Mouse (Mus musculus): ENCODE results near the gene Zc3h10. TPM values are rescaled to one million over a fixed set of nuclear protein-coding genes. Genes with fewer than 3 reads are reported as not detected.

The Zc3h10 gene
- 3.3 and 4.0 TPM in 2 replicates for polyA plus RNA-seq (2012; rRNA removed)
- 4.3 and 5.3 TPM in 2 replicates for polyA plus RNA-seq (2014; fragmentation: Nextera tagmentation; extraction: Ambion mirVana)

DNA sequence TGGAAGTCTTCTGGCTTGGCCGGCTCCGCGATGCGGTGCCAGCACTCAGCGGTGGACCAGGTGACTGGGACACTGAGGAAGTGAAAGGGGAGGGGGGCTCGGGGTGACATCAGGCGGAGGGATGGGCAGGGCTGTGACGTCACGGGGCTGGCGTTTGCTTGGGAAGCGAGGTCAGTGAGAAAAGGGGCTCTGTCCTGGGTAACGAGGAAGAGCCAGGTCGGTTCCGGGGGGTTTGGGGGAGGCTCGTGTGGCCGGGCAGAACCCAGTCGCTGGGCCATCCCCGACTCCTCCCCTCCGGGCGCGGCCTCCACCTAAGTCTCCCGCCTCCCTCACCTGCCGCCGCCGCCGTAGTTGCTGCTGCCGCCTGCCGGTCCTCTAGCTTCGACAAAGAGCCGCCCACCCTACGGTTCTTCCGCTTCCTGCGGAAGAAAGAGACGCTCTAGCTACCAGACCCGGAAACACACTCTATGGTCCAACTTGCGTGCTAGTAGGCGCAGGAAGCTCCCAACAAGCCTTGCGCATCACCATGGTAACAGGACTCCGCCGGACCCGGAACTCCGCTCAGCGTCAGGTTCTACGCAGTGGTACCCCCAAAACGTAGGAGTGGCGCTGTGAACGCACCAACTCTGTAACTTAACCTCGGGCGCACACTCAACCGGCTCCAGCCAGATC lies at the start of gene Zc3h10:
Zc3h10 (minus strand) TSS at position 414 of the 672 bp plus-strand sequence.
- Histone ChIP-seq H3K36me3 (replicated peaks; ENCODE audit: control insufficient read depth, insufficient read depth, low read depth) (peaks cover 22% of the 10 kb centered on the region), H3K4me1 (replicated peaks; ENCODE audit: control insufficient read depth in 2 of 2, insufficient read depth in 2 of 2, low read length in 1 of 2) (peaks cover 0 to 11% of the 10 kb centered on the region in 2 experiments; a peak in 3 of 4 replicates), H3K9me3 (ENCODE audit: control insufficient read depth, low read length) (no peaks in the 10 kb centered on the region), H3K9ac (replicated peaks) (peak within 1 kb of the TSS; percentile 95), H3K4me2 (ENCODE audit: low read depth) (peak within 1 kb of the TSS; percentile 96), H3K27ac (peak within 1 kb of the TSS; percentile 92), H3K27me3 (ENCODE audit: control insufficient read depth, insufficient read depth, low read length) (no peaks in the 10 kb centered on the region), H3K4me3 (ENCODE audit: insufficient read depth in 1 of 2, low read depth in 2 of 2, low read length in 2 of 2) (peak within 1 kb of the TSS; percentile 74 to 86)
- DNase-seq (ENCODE audit: low read depth in 3 of 3, low spot score in 3 of 3) (peak; percentile 98 to 99 (median 98)), ATAC-seq (ENCODE audit: insufficient read depth) (peak; percentile 85)
- 0 out of 2 replicates have a peak, but pooled peaks have one; percentile 28 for TF ChIP-seq EP300 (IDR thresholded peaks at IDR 0.05; ENCODE audit: low read depth)
- peak; percentile 81 for TF ChIP-seq CTCF (IDR thresholded peaks at IDR 0.05; ENCODE audit: low read depth)
- WGBS (ENCODE audit: insufficient replicate concordance) = under 1% methylated on average over 50 of the region's 50 CpGs

DNA sequence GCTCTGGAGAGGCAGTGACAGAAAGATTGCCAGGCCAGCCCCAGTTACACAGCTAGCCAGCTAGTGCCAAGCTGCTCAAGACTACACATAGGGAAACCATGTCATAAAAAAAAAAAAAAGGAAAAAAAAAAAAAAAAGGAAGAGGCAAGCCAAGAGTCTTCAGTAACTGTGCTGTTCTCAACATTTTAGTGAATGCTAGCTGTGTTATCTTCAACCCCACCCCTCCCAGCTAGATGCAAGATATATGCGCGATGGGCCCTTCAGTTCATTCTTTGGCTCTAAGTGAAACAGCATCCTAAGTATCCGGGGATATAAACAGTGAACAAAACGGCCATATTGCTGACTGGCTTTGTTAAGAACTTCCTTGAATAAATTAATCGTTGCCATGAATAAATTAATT lies 45.2 kb upstream of the Zc3h10 start:
- no peak for DNase-seq (ENCODE audit: low read depth in 3 of 3, low spot score in 3 of 3)
- Histone ChIP-seq H3K9me3 (ENCODE audit: control insufficient read depth, low read length) (no peaks in the 10 kb centered on the region), H3K4me1 (replicated peaks; ENCODE audit: control insufficient read depth in 2 of 2, insufficient read depth in 2 of 2, low read length in 1 of 2) (no peaks in the 10 kb centered on the region; a peak in 2 of 4 replicates), H3K4me3 (ENCODE audit: insufficient read depth in 1 of 2, low read depth in 2 of 2, low read length in 2 of 2) (no peak overlapping the region), H3K4me2 (ENCODE audit: low read depth) (no peak overlapping the region), H3K27me3 (ENCODE audit: control insufficient read depth, insufficient read depth, low read length) (peaks cover 30% of the 10 kb centered on the region), H3K36me3 (replicated peaks; ENCODE audit: control insufficient read depth, insufficient read depth, low read depth) (no peaks in the 10 kb centered on the region), H3K9ac (replicated peaks) (no peak overlapping the region), H3K27ac (no peak overlapping the region)
- 36% methylated on average over 5 of the region's 5 CpGs for WGBS (ENCODE audit: insufficient replicate concordance)
- no peak for ATAC-seq (ENCODE audit: insufficient read depth)
- TF ChIP-seq CTCF (IDR thresholded peaks at IDR 0.05; ENCODE audit: low read depth) (no peak), EP300 (IDR thresholded peaks at IDR 0.05; ENCODE audit: low read depth) (no peak)

DNA sequence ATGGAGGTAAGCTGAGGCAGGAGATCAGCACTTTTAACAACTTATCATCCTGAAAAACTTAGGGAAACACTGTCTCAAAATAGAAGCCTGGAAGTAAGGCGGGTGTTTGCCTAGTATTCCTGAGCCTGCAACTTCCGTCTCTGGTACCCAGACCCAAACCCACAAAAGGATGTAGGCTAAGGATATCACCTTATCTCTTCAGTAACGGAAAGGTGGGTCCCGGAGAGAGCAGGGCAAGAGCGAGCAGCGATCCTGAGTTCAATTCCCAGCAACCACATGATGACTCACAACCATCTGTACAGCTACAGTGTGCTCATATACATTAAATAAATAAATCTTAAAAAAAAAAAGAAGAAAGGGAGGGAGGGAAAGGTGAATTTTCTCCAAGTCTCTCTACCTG lies 43.9 kb upstream of the Zc3h10 start:
- Histone ChIP-seq H3K9me3 (ENCODE audit: control insufficient read depth, low read length) (no peaks in the 10 kb centered on the region), H3K27me3 (ENCODE audit: control insufficient read depth, insufficient read depth, low read length) (peaks cover 44% of the 10 kb centered on the region), H3K4me2 (ENCODE audit: low read depth) (no peak overlapping the region), H3K36me3 (replicated peaks; ENCODE audit: control insufficient read depth, insufficient read depth, low read depth) (no peaks in the 10 kb centered on the region), H3K4me3 (ENCODE audit: insufficient read depth in 1 of 2, low read depth in 2 of 2, low read length in 2 of 2) (no peak overlapping the region), H3K27ac (no peak overlapping the region), H3K4me1 (replicated peaks; ENCODE audit: control insufficient read depth in 2 of 2, insufficient read depth in 2 of 2, low read length in 1 of 2) (no peaks in the 10 kb centered on the region; a peak in 2 of 4 replicates), H3K9ac (replicated peaks) (no peak overlapping the region)
- ATAC-seq (ENCODE audit: insufficient read depth) = no peak
- no peak for DNase-seq (ENCODE audit: low read depth in 3 of 3, low spot score in 3 of 3)
- WGBS (ENCODE audit: insufficient replicate concordance) = 33% methylated on average over 6 of the region's 6 CpGs
- TF ChIP-seq EP300 (IDR thresholded peaks at IDR 0.05; ENCODE audit: low read depth) (no peak), CTCF (IDR thresholded peaks at IDR 0.05; ENCODE audit: low read depth) (no peak)

DNA sequence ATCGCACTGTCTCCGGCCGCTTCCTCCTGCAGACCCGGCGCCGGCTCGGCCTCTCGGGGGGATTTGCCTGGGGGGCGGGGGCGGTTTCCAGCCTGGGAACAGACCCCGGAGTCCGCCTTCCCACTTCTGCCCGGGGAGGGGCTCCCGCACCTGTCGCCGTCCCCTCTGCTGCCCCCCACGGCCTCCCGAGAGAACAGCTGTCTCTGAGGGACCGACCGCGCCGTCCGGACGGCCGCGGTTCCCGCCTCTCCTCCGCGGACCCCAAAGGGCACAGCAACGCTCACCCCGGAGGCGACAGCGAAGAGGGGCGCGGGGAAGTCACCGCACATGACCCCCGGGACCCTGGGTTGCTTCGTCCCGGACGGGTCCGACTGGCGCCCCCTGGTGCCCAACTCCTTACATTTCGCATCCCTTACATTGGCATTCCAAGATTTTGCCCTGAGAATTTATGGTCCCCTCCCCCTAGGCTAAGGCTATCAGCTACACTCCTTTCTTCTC lies 42.7 kb upstream of the Zc3h10 start:
- Histone ChIP-seq H3K4me2 (ENCODE audit: low read depth) (peak overlapping the region; percentile 80), H3K36me3 (replicated peaks; ENCODE audit: control insufficient read depth, insufficient read depth, low read depth) (no peaks in the 10 kb centered on the region), H3K4me1 (replicated peaks; ENCODE audit: control insufficient read depth in 2 of 2, insufficient read depth in 2 of 2, low read length in 1 of 2) (no peaks in the 10 kb centered on the region; a peak in 2 of 4 replicates), H3K4me3 (ENCODE audit: insufficient read depth in 1 of 2, low read depth in 2 of 2, low read length in 2 of 2) (peak overlapping the region; percentile 54 to 58), H3K9ac (replicated peaks) (no peak overlapping the region), H3K9me3 (ENCODE audit: control insufficient read depth, low read length) (no peaks in the 10 kb centered on the region), H3K27ac (no peak overlapping the region), H3K27me3 (ENCODE audit: control insufficient read depth, insufficient read depth, low read length) (peaks cover 47% of the 10 kb centered on the region)
- WGBS (ENCODE audit: insufficient replicate concordance) = under 1% methylated on average over 43 of the region's 43 CpGs
- ATAC-seq (ENCODE audit: insufficient read depth) (0 out of 2 replicates have a peak, but pooled peaks have one; percentile 9), DNase-seq (ENCODE audit: low read depth in 3 of 3, low spot score in 3 of 3) (no peak)
- TF ChIP-seq EP300 (IDR thresholded peaks at IDR 0.05; ENCODE audit: low read depth) = no peak
- peak; percentile 83 for TF ChIP-seq CTCF (IDR thresholded peaks at IDR 0.05; ENCODE audit: low read depth)

DNA sequence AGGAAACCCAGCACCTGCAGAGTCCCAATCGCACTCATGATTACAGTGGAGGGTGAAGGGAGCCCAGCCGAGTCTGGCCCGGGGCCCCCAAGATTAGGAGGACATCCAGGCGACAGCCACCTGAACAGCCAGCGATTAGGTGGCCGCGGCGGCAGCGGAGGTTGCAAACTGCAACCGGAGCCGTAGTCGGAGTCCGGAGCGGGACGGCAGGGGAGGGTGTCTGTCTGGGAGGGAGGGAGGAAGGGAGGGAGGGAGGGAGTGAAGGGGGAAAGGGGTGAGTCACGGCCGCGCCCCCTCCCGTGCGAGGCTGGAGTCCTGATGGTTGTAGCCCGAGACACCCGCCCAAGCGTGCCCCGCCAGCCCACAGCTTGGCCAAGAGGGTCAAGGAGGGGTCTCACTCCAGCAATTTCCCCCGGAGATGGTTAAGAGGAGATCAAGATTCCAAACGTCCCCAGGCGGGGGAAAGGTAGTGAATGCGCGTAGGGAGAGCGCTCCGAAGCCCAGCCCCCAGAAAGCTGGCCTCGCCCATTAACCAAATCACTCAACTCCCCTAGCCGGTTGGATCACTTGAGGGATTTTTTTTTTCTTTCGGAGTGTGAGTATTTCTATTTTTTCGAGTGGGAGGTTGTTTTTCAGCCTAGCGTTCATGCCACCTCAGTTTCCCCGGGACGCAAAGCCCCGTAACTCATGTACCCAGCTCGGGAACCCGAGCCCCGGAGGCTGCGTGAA lies 42.1 kb upstream of the Zc3h10 start, which contains the start of gene Erbb3:
Erbb3 (minus strand) TSS at position 189 of the 729 bp plus-strand sequence.
- under 1% methylated on average over 43 of the region's 43 CpGs for WGBS (ENCODE audit: insufficient replicate concordance)
- Histone ChIP-seq H3K9ac (replicated peaks) (no peak within 1 kb of the TSS), H3K9me3 (ENCODE audit: control insufficient read depth, low read length) (no peaks in the 10 kb centered on the region), H3K36me3 (replicated peaks; ENCODE audit: control insufficient read depth, insufficient read depth, low read depth) (no peaks in the 10 kb centered on the region), H3K4me3 (ENCODE audit: insufficient read depth in 1 of 2, low read depth in 2 of 2, low read length in 2 of 2) (peak within 1 kb of the TSS; percentile 54 to 58), H3K27ac (no peak within 1 kb of the TSS), H3K27me3 (ENCODE audit: control insufficient read depth, insufficient read depth, low read length) (peaks cover 47% of the 10 kb centered on the region), H3K4me2 (ENCODE audit: low read depth) (peak within 1 kb of the TSS; percentile 80), H3K4me1 (replicated peaks; ENCODE audit: control insufficient read depth in 2 of 2, insufficient read depth in 2 of 2, low read length in 1 of 2) (no peaks in the 10 kb centered on the region; a peak in 2 of 4 replicates)
- DNase-seq (ENCODE audit: low read depth in 3 of 3, low spot score in 3 of 3) (no peak), ATAC-seq (ENCODE audit: insufficient read depth) (peak; percentile 50; the same call in 1 of the 2 replicates)
- no peak for TF ChIP-seq CTCF (IDR thresholded peaks at IDR 0.05; ENCODE audit: low read depth)
- no peak for TF ChIP-seq EP300 (IDR thresholded peaks at IDR 0.05; ENCODE audit: low read depth)
